Mouse (Mus musculus) MEL (cell line): ENCODE measurements around the gene Mindy1. TPM values are rescaled to one million over a fixed set of nuclear protein-coding genes. Genes with fewer than 3 reads are reported as not detected.

Source experiments
- DNase-seq: peaks from one replicate; pipeline ENCODE4 v3.0.0; 2011; ENCODE audit warnings: low read depth, low spot score
- H3K27ac ChIP-seq: 2 replicates; pipeline ENCODE4 v1.5.1; 2012; ENCODE audit warnings: low read depth, mild to moderate bottlenecking, control low read depth, low read length, moderate library complexity; ENCODE audit not compliant: control insufficient read depth
- H3K27me3 ChIP-seq, 2 experiments: fragments of 150-350 bp in 1 of 2; sonication (generic) in 1 of 2; 2 replicates each; pipeline ENCODE4 v1.6.1; 2012; ENCODE audit warnings: low read length in 2 of 2, mild to moderate bottlenecking in 2 of 2, improper control_type of control experiment in 1 of 2, moderate library complexity in 1 of 2; ENCODE audit not compliant: insufficient read depth in 2 of 2, control insufficient read depth in 1 of 2
- H3K36me3 ChIP-seq, 2 experiments: 2 replicates each; pipeline ENCODE4 v1.6.1; 2012 to 2014; ENCODE audit warnings: low read length in 2 of 2, improper control_type of control experiment in 1 of 2, inconsistent platforms in 1 of 2, mild to moderate bottlenecking in 1 of 2; ENCODE audit not compliant: insufficient read depth in 2 of 2, control insufficient read depth in 1 of 2
- H3K4me1 ChIP-seq, 2 experiments: fragments of 150-350 bp in 1 of 2; sonication (generic) in 1 of 2; 2 replicates each; pipeline ENCODE4 v1.6.1; 2012; ENCODE audit warnings: low read length in 2 of 2, improper control_type of control experiment in 1 of 2, mild to moderate bottlenecking in 1 of 2; ENCODE audit not compliant: insufficient read depth in 2 of 2, control insufficient read depth in 1 of 2
- H3K4me3 ChIP-seq, 2 experiments: fragments of 150-350 bp in 1 of 2; sonication (generic) in 1 of 2; 2 replicates each; pipeline ENCODE4 v1.5.1; 2012; ENCODE audit warnings: low read depth in 2 of 2, low read length in 2 of 2, mild to moderate bottlenecking in 2 of 2, moderate library complexity in 2 of 2, control low read depth in 1 of 2, improper control_type of control experiment in 1 of 2; ENCODE audit not compliant: control insufficient read depth in 1 of 2, insufficient read depth in 1 of 2
- H3K79me2 ChIP-seq: 2 replicates; pipeline ENCODE4 v1.6.1; 2012; ENCODE audit warnings: mild to moderate bottlenecking, low read length, moderate library complexity; ENCODE audit not compliant: control insufficient read depth, poor library complexity, insufficient read depth
- H3K9ac ChIP-seq: 2 replicates; pipeline ENCODE4 v1.6.1; 2012; ENCODE audit warnings: low read depth, mild to moderate bottlenecking, control low read depth, low read length, moderate library complexity; ENCODE audit not compliant: control insufficient read depth, poor library complexity, severe bottlenecking
- H3K9me3 ChIP-seq: fragments of 150-350 bp; sonication (generic); replicated peaks from 2 replicates; pipeline ENCODE4 v1.6.1; 2012; ENCODE audit warnings: mild to moderate bottlenecking, low read length, improper control_type of control experiment, moderate library complexity; ENCODE audit not compliant: insufficient read depth
- BHLHE40 ChIP-seq: IDR thresholded peaks from 2 replicates; pipeline ENCODE4 v1.6.1; 2012; ENCODE audit warnings: low read depth, mild to moderate bottlenecking, inconsistent platforms, low read length, improper control_type of control experiment, borderline replicate concordance
- CHD2 ChIP-seq: IDR thresholded peaks from 2 replicates; pipeline ENCODE4 v1.6.1; 2011; ENCODE audit warnings: low read length, improper control_type of control experiment
- CTCF ChIP-seq, 3 experiments: IDR thresholded peaks in 2 of 3; conservative IDR thresholded peaks in 1 of 3; 2 replicates each; pipeline ENCODE4 v1.5.1; 2011 to 2012; ENCODE audit warnings: low read length in 3 of 3, low read depth in 2 of 3, mild to moderate bottlenecking in 2 of 3, improper control_type of control experiment in 1 of 3, inconsistent platforms in 1 of 3, mixed read lengths in 1 of 3, moderate library complexity in 1 of 3; ENCODE audit not compliant: control insufficient read depth in 1 of 3, insufficient read depth in 1 of 3, poor library complexity in 1 of 3, severe bottlenecking in 1 of 3
- ELF1 ChIP-seq: IDR thresholded peaks from 2 replicates; pipeline ENCODE4 v1.6.1; 2014; ENCODE audit warnings: low read depth, mild to moderate bottlenecking, inconsistent platforms, low read length, improper control_type of control experiment, moderate library complexity
- EP300 ChIP-seq, 2 experiments: IDR thresholded peaks; 2 replicates each; pipeline ENCODE4 v1.6.1; 2011; ENCODE audit warnings: improper control_type of control experiment in 2 of 2, low read length in 2 of 2, low read depth in 1 of 2, mild to moderate bottlenecking in 1 of 2
- ETS1 ChIP-seq: IDR thresholded peaks from 2 replicates; pipeline ENCODE4 v1.6.1; 2012; ENCODE audit warnings: low read depth, mild to moderate bottlenecking, inconsistent platforms, low read length, improper control_type of control experiment, moderate library complexity
- GATA1 ChIP-seq: IDR thresholded peaks from 2 replicates; pipeline ENCODE4 v1.6.1; 2011; ENCODE audit warnings: low read depth, low read length, improper control_type of control experiment
- HCFC1 ChIP-seq: IDR thresholded peaks from 2 replicates; pipeline ENCODE4 v1.6.1; 2012; ENCODE audit warnings: low read depth, mild to moderate bottlenecking, inconsistent platforms, low read length, improper control_type of control experiment, moderate library complexity
- MXI1 ChIP-seq: IDR thresholded peaks from 2 replicates; pipeline ENCODE4 v1.6.1; 2011; ENCODE audit warnings: mild to moderate bottlenecking, low read depth, low read length, improper control_type of control experiment
- MYC ChIP-seq: IDR thresholded peaks from 2 replicates; pipeline ENCODE4 v1.6.1; 2011; ENCODE audit warnings: low read depth, mild to moderate bottlenecking, low read length, improper control_type of control experiment, moderate library complexity
- NELFE ChIP-seq: IDR thresholded peaks from 2 replicates; pipeline ENCODE4 v1.6.1; 2011; ENCODE audit warnings: low read depth, low read length, improper control_type of control experiment
- POLR2A ChIP-seq, 2 experiments: IDR thresholded peaks; 2 replicates each; pipeline ENCODE4 v1.6.1; 2011 to 2012; ENCODE audit warnings: low read length in 2 of 2, mild to moderate bottlenecking in 2 of 2, control low read depth in 1 of 2, improper control_type of control experiment in 1 of 2, low read depth in 1 of 2, moderate library complexity in 1 of 2; ENCODE audit not compliant: control insufficient read depth in 1 of 2, insufficient read depth in 1 of 2, poor library complexity in 1 of 2
- POLR2AphosphoS2 ChIP-seq: IDR thresholded peaks from 2 replicates; pipeline ENCODE4 v1.6.1; 2011; ENCODE audit warnings: low read length, improper control_type of control experiment
- POLR2AphosphoS5 ChIP-seq: IDR thresholded peaks from 2 replicates; pipeline ENCODE4 v1.6.1; 2012; ENCODE audit warnings: low read depth, borderline replicate concordance, mild to moderate bottlenecking, inconsistent platforms, low read length, moderate library complexity, mixed read lengths
- RAD21 ChIP-seq: IDR thresholded peaks from 2 replicates; pipeline ENCODE4 v1.6.1; 2011; ENCODE audit warnings: mild to moderate bottlenecking, low read depth, low read length, improper control_type of control experiment
- SIN3A ChIP-seq: IDR thresholded peaks from 2 replicates; pipeline ENCODE4 v1.6.1; 2012; ENCODE audit warnings: low read length, improper control_type of control experiment, inconsistent platforms
- SMC3 ChIP-seq: IDR thresholded peaks from 2 replicates; pipeline ENCODE4 v1.6.1; 2011; ENCODE audit warnings: low read depth, low read length, improper control_type of control experiment
- TAL1 ChIP-seq: IDR thresholded peaks from 2 replicates; pipeline ENCODE4 v1.6.1; 2012; ENCODE audit warnings: mild to moderate bottlenecking, inconsistent platforms, low read length, moderate library complexity, mixed read lengths
- TBP ChIP-seq: IDR thresholded peaks from 2 replicates; pipeline ENCODE4 v1.8.0; 2011; ENCODE audit warnings: low read depth, low read length, improper control_type of control experiment
- ZKSCAN1 ChIP-seq: IDR thresholded peaks from 2 replicates; pipeline ENCODE4 v1.6.1; 2012; ENCODE audit warnings: low read depth, mild to moderate bottlenecking, inconsistent platforms, low read length, improper control_type of control experiment, moderate library complexity
- polyA plus RNA-seq, 2 experiments: library from polyadenylated mRNA; stranded (reverse) in 1 of 2; unstranded in 1 of 2; fragments of >175 nt in 1 of 2; fragments of >200 nt in 1 of 2; gene quantifications; 2 replicates each; pipeline versions ENCODE4 v1.2.1 to v1.2.4; 2012; ENCODE audit warnings: low replicate concordance in 2 of 2, low read depth in 1 of 2; ENCODE audit not compliant: insufficient read length in 2 of 2, insufficient read depth in 1 of 2, missing spikeins in 1 of 2
- total RNA-seq: library from RNA; depleted of rRNA; stranded (reverse); fragments of 300-350 nt; gene quantifications from 2 replicates; pipeline ENCODE4 v1.2.3, GENCODE M21; 2012

Gene Mindy1
- total and polyA plus RNA-seq, 3 experiments = 203 to 234 TPM; not detected in 1

GRCm38 (mm10) chr3:95319701-95320625, 38.8 kb downstream of the Mindy1 start:
- Histone ChIP-seq H3K27ac (no peak overlapping the region), H3K9ac (no peak overlapping the region), H3K79me2 (peaks cover 56% of the 10 kb centered on the region), H3K4me3 (no peak overlapping the region), H3K9me3 (no peaks in the 10 kb centered on the region), H3K36me3 (peaks cover 28 to 54% of the 10 kb centered on the region in 2 experiments), H3K27me3 (no peaks in the 10 kb centered on the region), H3K4me1 (peaks cover 7 to 23% of the 10 kb centered on the region in 2 experiments)
- TF ChIP-seq ELF1 = no peak
- DNase-seq = no peak

GRCm38 (mm10) chr3:95323429-95323828, 42.3 kb downstream of the Mindy1 start:
- Histone ChIP-seq H3K9ac (no peak overlapping the region), H3K4me3 (no peak overlapping the region), H3K9me3 (no peaks in the 10 kb centered on the region), H3K27me3 (no peaks in the 10 kb centered on the region), H3K36me3 (peaks cover 15 to 84% of the 10 kb centered on the region in 2 experiments), H3K79me2 (peaks cover 23% of the 10 kb centered on the region), H3K27ac (no peak overlapping the region), H3K4me1 (peaks cover 4 to 7% of the 10 kb centered on the region in 2 experiments; a peak in 3 of 4 replicates)
- TF ChIP-seq TBP = no peak
- peak in 1 of 2 experiments; percentile 2; a peak in 1 of 4 replicates for TF ChIP-seq POLR2A (IDR thresholded peaks at IDR 0.05; ENCODE audit: control insufficient read depth in 1 of 2, insufficient read depth in 1 of 2, low read depth in 1 of 2, low read length in 2 of 2, poor library complexity in 1 of 2)
- no peak for TF ChIP-seq SMC3
- no peak for TF ChIP-seq RAD21
- no peak for TF ChIP-seq CHD2
- TF ChIP-seq NELFE = no peak
- TF ChIP-seq POLR2AphosphoS5 = peak; percentile 70; the same call in 1 of the 2 replicates
- DNase-seq = no peak

GRCm38 (mm10) chr3:95324454-95325144, 43.5 kb downstream of the Mindy1 start:
- no peak overlapping the region for H3K9ac ChIP-seq
- TF ChIP-seq ELF1 (no peak), RAD21 (peak; percentile 37), BHLHE40 (0 out of 2 replicates have a peak, but pooled peaks have one; percentile 18), ETS1 (no peak), MXI1 (no peak), SIN3A (0 out of 2 replicates have a peak, but pooled peaks have one; percentile 29), EP300 (IDR thresholded peaks at IDR 0.05; ENCODE audit: low read depth in 1 of 2, low read length in 2 of 2) (no peak), GATA1 (no peak), MYC (peak; percentile 53; the same call in 1 of the 2 replicates), HCFC1 (0 out of 2 replicates have a peak, but pooled peaks have one; percentile 19), CTCF (IDR thresholded peaks at IDR 0.05 in 2 of 3, conservative IDR thresholded peaks at IDR 0.05 in 1 of 3; ENCODE audit: control insufficient read depth in 1 of 3, insufficient read depth in 1 of 3, low read depth in 2 of 3, low read length in 3 of 3, poor library complexity in 1 of 3, severe bottlenecking in 1 of 3) (peak in 2 of 3 experiments; percentile 25 to 45; a peak in 4 of 6 replicates), NELFE (peak; percentile 28; the same call in 1 of the 2 replicates), TAL1 (no peak), ZKSCAN1 (no peak), POLR2AphosphoS5 (peak; percentile 68; the same call in 1 of the 2 replicates), SMC3 (peak; percentile 38; the same call in 1 of the 2 replicates), POLR2AphosphoS2 (0 out of 2 replicates have a peak, but pooled peaks have one; percentile 18)
- DNase-seq = no peak
- H3K36me3 ChIP-seq = peaks cover 17 to 86% of the 10 kb centered on the region in 2 experiments
- no peaks in the 10 kb centered on the region for H3K27me3 ChIP-seq
- H3K4me3 ChIP-seq = no peak overlapping the region
- H3K9me3 ChIP-seq = no peaks in the 10 kb centered on the region
- H3K27ac ChIP-seq = no peak overlapping the region
- H3K4me1 ChIP-seq = peaks cover 4 to 9% of the 10 kb centered on the region in 2 experiments
- H3K79me2 ChIP-seq = peaks cover 13% of the 10 kb centered on the region
